Mouse (Mus musculus): ENCODE results near the gene Wars2. TPM values are rescaled to one million over a fixed set of nuclear protein-coding genes. Genes with fewer than 3 reads are reported as not detected.

The Wars2 gene
- total RNA-seq, 2 experiments from 2014 or later: 4.9 to 5.6 TPM

GRCm38 (mm10) chr3:99257586-99258577 is 117.0 kb downstream of the Wars2 start:
- intact Hi-C loops (cut with DNase I; ENCODE audit: low total_unique reads): no loop called here
- DNase-seq: no peak

DNA sequence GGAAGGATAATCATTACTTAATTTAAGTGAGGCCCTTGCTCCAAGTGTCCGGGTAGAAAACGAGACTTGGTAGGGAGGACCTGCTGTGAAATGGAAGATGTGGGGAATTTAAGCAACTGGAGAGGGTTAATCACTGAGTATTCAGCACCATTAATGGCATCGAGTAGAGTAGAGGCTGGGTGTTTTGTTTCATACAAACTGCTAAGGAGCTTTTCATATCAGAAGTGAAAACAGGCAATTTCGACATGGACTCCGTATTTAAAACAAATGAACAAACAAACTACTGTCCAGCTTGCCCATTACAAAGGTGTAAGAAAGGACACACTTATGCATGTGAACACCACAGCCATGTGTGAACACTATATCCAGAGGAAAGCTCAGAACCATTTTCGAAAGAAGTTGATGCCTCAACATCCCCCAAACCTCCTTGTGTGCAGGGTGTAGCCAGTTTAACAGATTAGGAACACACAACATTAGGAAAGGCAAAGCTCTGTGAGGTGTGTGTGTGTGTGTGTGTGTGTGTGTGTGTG is 118.9 kb downstream of the Wars2 start:
- no peak for DNase-seq
- intact Hi-C loops (cut with DNase I; ENCODE audit: low total_unique reads): no loop called here

- no peak for DNase-seq
- intact Hi-C loops (cut with DNase I; ENCODE audit: low total_unique reads): no loop called here
Observed at GRCm38 (mm10) chr3:99260395-99260794, 119.5 kb downstream of the Wars2 start.

GRCm38 (mm10) chr3:99261371-99261791 is 120.5 kb downstream of the Wars2 start:
- intact Hi-C loops (cut with DNase I; ENCODE audit: low total_unique reads): no loop called here
- DNase-seq: no peak

DNA sequence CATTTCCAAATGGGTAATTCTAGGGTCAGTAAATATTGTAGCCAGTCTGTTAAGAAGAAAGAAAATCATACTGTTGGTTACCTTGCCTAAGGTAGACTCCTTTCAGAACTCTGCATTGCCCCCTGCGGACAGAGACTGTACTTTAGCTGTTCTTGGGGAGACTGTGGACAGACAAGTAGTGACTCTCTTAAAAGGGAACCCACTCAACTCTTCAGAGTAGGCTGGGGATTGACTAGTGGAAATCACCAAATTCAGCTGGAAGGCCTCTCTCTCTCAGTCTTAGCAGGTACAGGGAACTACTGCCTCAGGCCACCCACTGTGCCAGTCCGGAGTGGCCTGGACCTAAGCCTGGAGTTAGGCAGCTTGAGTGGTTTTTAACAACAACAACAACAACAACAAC is 121.1 kb downstream of the Wars2 start:
- intact Hi-C loops (cut with DNase I; ENCODE audit: low total_unique reads): no loop called here
- DNase-seq: no peak

DNA sequence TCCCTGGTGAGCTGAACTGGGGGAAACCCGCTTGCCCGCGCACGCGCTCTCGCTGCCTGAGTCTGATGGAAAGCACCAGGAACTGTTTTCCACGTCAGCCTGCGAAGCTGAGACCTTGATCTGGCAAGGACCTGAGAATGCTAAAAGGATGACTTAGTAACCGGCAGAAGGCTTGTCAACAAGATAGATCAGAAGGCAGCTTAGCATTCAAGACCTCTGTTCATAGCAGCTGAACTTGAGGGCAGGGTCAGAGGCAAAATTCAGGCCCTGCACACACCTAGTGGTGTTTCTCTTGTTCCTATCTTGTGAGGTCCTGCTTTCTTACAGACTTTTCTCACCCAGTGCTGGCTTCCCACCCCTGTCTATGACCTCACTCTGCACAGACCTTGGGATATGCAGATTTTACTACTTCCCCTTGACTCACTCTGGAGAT is 122.6 kb downstream of the Wars2 start:
- no peak for DNase-seq
- intact Hi-C loops (cut with DNase I; ENCODE audit: low total_unique reads): no loop called here

DNA sequence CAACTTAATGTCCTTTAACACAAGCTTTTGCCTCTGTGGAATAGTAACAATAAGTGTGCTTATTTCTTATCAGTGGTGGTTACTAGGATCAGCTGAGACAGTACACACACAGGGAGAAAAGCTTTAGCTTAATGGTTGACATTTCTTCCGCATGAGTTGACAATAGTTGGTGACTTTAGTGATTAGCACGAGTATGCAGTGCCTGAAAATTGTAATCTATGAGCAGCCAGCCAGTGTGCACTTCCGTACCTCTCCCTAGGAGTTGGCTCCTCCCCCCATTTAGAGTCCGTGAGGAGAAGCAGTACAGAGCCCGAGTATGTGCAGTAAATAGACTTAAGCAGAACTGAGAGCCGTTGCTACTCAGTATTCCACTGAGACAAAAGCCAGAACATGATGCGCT is 123.8 kb downstream of the Wars2 start:
- DNase-seq: no peak
- intact Hi-C loops (cut with DNase I; ENCODE audit: low total_unique reads): no loop called here

- DNase-seq: no peak
- intact Hi-C loops (cut with DNase I; ENCODE audit: low total_unique reads): no loop called here
Observed at GRCm38 (mm10) chr3:99266752-99267303, 126.0 kb downstream of the Wars2 start.

DNA sequence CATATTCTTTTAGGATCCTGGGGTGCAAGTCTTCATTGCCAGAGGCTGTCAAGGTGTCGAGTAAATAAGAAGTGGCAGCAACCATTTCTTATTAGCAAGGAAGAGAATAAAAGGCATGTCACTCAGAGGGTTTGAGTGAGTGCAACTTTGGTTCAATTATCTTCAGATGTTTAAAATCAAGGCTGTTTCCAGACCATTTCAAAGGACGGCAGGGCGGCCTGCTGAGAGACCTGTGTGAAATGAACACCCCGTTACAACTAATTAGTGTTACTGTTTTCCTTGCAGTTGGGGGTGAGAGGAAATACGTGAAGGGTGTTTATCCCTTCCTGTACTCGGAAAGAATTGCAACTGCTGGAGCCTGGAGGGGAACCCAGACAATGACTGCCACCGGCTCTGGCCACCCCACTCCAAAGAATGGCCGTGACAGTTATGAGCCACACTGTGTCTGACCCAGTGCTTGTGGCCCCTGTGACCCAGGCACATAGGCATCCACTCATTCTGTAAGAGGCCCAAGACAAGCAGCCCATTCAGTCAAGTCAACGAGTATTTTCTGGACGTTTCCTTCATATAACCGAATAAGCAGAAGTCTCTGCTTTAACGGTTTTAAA is 137.2 kb downstream of the Wars2 start:
- intact Hi-C loops (cut with DNase I; ENCODE audit: low total_unique reads): no loop called here

GRCm38 (mm10) chr3:99279718-99280117 is 138.8 kb downstream of the Wars2 start:
- intact Hi-C loops (cut with DNase I; ENCODE audit: low total_unique reads): no loop called here
- DNase-seq: no peak

More for the DNA sequence above, 137.2 kb downstream of the Wars2 start:
- DNase-seq: no peak

- no peak for DNase-seq
- intact Hi-C loops (cut with DNase I; ENCODE audit: low total_unique reads): no loop called here
Observed at GRCm38 (mm10) chr3:99281453-99281852, 140.6 kb downstream of the Wars2 start.

DNA sequence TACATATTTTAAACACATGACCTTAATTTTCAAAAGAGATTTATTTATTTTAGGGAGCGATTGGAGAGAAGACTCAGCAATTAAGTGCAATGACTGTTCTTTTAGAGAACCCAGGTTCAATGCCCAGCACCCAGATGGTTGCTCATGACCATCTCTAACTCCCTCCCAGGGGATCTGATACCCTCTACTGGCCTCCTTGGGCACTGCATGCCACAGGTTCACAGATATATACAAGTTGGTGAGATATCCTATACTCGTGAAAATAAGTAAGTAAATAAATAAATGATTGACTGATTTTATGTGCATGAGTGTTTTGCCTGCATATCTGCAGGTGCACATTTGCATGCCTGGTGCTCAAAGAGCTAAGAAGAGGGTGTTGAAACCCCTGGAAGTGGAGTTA is 147.4 kb downstream of the Wars2 start:
- no peak for DNase-seq
- intact Hi-C loops (cut with DNase I; ENCODE audit: low total_unique reads): no loop called here

Small RNAs within 50 kb of the gene (microRNA-seq; reads per million reads assigned to microRNA genes)
- gene Mir6481: 0 reads per million in 2 experiments

Other genes starting within 250 kb of the Wars2 start
- gene Hao2, start 247.8 kb upstream of the Wars2 start, total RNA-seq (2021): not detected
- gene Tbx15, start 99.3 kb downstream of the Wars2 start, total RNA-seq (2021): 100 to 1,000 TPM; 116 to 149 TPM

Measured in gastrocnemius, postnatal 14 days (tissue).